Mouse (Mus musculus) ovary, postnatal 14 days (tissue): ENCODE data around the gene B3gnt4.
"Not testable (repeated sequence)": the region's sequence is repeated elsewhere in the genome, so short reads cannot be mapped to it uniquely, and the experiment has no call there.

Source experiments
- DNase-seq: peaks from one replicate; pipeline ENCODE4 v3.0.0; 2022; ENCODE audit warnings: low spot score

Gene B3gnt4

GRCm38 (mm10) chr5:123510160-123510559, at the start of gene B3gnt4:
TSS of gene B3gnt4 (plus strand) at chr5:123510460.
- DNase-seq, result no peak

DNA sequence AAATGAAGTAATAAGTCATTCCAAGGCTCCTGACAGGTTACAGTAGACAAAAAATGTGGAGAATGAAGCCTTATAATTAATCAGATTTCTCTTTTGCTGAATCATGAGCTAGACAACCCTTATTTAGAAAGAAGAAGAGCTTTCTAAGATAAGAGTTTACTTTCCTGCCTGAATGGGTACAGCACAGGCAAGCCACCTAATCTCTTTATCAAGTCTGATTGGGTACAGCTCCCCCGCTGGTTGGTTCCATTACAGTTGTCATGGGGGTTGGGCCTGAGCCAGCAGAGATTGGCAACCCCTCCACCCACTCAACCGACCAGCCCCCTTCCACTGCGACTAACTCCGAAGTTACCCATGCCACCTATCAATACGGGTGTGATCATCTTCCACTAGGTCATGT, 48.8 kb upstream of the B3gnt4 start:
- no peak for DNase-seq

DNA sequence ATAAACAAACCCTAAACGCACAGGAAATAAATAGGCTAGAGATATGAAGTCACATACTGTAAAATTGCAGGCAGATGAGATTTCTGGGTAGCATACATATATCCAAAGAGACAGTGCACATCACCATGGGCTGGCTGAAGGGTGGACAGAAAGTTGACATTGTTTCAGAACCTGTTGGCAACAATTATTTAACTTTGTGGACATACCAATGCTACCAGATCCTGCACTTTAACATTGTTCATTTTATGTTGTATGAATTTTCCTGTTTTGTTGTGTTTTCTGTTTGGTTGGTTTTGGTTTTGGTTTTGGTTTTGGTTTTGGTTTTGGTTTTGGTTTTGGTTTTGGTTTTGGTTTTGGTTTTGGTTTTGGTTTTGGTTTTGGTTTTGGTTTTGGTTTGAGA, 45.6 kb upstream of the B3gnt4 start:
- DNase-seq, result no peak

- no peak for DNase-seq
Observed at GRCm38 (mm10) chr5:123470784-123471400, 39.4 kb upstream of the B3gnt4 start.

DNA sequence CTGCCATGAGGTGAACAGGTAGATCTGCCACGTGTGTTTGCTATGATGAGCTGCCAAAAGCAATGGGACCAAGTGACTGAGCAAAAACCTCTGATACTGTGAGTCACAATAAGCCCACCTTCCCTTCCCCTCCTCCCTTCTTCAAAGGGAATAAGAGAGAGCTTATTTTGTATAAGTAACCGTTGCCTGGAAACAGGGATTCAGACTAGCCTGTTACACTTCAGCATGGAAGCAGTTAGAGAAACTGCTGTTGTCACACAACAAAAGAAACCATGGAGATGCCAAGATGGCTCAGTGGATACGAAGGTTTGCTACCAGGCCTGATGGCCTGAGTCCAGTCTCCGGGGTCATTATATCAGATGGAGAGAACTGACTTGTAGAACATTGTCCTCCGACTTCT, 36.4 kb upstream of the B3gnt4 start:
- DNase-seq, result no peak

GRCm38 (mm10) chr5:123487659-123488395, 22.4 kb upstream of the B3gnt4 start:
- no peak for DNase-seq

- DNase-seq, result no peak
Observed at GRCm38 (mm10) chr5:123489112-123489785, 21.0 kb upstream of the B3gnt4 start, which contains the start of the genes Lrrc43 and Il31. TSS of gene Lrrc43 (plus strand) at chr5:123489305. TSS of gene Il31 (minus strand) at chr5:123489489.

- no peak for DNase-seq
Observed at GRCm38 (mm10) chr5:123489935-123490334, 20.3 kb upstream of the B3gnt4 start.

GRCm38 (mm10) chr5:123499717-123500116, 10.5 kb upstream of the B3gnt4 start:
- no peak for DNase-seq

- DNase-seq, result no peak
Observed at GRCm38 (mm10) chr5:123501973-123502372, 8.3 kb upstream of the B3gnt4 start.

DNA sequence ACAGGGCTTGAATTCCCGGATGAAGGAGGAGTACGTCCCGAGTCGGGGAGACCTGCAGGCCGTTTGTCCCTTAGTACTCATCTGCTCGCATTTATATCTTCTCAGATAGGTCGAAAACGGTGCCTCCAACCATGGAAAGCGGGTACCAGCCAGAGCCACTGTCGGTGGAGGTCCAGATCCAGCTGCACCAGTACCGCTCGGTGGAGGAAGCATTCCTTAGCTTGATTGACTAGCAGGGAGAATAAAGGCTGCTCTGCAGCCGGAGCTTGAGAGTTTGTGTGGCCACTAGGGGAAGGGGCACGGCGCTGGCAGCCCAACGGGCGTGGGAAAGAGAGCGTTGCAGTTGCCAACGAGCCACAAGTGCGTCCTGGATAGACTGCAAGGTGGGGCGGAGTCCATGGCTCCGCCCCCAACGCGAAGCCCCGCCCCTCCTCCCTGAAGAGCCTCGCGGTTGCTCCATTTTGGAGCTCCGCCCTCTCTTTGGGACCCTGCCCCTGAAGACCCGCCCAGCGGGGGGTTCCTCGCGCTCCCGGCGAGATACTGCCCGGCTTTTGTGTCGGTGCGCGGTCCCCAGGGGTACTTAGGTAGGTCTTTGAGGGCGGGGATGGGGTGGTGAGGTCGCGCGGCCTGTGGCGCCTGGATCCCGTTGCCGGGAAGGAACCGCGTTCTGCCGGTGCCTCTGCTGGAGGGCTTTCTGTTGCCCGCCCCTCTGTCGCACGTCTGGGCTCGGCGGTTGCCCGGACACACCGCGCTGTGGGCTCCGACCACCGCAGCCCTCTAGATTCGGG, 2.1 kb upstream of the B3gnt4 start:
- DNase-seq, result peak; percentile 75

- no peak for DNase-seq
Observed at GRCm38 (mm10) chr5:123508921-123509320, 1.3 kb upstream of the B3gnt4 start.

GRCm38 (mm10) chr5:123511426-123511825, 1.2 kb downstream of the B3gnt4 start:
- not testable (repeated sequence) for DNase-seq

- no peak for DNase-seq
Observed at GRCm38 (mm10) chr5:123512102-123512501, 1.8 kb downstream of the B3gnt4 start.

DNA sequence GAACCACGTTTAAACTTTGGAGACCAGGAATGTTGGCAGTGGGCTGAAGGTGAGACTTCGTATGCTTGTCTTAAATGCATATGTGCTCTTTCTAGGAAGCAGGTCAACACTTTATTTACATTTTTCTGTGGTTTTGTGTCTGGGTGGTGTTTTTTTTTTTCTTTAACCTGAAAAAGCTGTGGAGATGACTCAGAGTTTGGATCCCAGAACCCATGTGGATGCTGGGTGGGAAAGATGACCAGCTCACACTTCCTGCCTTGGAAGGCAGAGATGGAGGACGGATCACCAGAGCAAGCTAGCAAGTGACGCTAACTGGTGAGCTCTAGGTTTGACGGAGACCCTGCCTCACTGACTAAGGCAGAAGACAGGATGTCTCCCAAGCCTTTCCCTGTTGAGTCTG, 4.6 kb downstream of the B3gnt4 start:
- DNase-seq, result no peak

- no peak for DNase-seq
Observed at GRCm38 (mm10) chr5:123520666-123521065, 10.4 kb downstream of the B3gnt4 start.

GRCm38 (mm10) chr5:123521621-123522020, 11.4 kb downstream of the B3gnt4 start:
- no peak for DNase-seq

GRCm38 (mm10) chr5:123522166-123522565, 11.9 kb downstream of the B3gnt4 start:
- no peak for DNase-seq

DNA sequence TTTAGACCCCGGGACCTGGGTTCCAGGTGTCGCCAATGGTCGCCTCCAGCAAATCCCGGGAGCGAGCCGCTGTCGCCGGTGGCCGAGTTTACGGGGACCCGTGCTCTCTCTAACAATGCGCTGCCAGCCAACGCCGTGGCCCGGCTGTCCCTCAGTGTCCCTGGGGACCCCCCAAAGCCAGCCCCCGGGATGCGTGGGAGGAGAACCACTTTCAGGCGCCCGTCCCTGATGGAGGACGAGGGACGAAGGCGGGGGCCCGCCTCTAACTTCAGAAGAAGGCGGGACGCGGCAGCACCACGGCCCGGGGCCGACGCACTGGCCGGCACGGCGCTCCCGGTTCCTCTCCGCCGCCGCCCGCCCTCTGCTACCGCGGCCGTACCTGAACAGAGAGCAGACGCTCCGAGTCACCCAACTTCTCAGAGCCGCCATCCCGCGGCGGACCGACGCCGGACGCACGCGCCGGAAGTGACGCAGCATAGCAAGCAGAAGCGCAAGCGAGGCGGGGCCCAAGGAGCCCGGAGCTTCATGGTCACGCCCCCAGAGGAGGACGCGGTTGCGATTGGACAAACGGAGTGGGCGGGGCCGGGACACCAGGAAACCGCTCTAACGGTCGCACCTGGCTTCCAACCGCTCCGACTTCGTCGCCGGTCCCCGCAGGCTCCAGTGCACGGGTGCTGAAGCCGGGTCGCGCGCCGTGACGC, 13.6 kb downstream of the B3gnt4 start, which contains the start of gene Diablo:
TSS of gene Diablo (minus strand) at position 485 of the 701 bp plus-strand sequence.
- DNase-seq, result peak; percentile 96

DNA sequence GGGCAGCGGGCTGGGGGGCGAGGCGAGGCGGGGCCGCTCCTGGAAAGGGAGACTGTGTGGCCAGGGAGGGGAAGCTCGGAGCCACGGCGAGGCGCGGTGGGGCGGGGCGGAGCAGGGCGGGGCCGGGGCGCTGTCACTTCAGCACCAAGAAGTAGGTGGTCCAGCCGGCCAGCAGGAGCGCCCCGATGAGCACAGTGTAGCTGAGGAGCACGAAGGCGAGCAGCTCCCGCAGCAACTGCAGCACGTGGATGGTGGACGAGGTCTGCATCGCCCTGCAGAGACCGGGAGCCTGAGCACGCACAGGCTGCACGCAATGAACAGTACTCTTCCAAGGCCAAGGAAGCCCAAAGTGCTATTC, 14.1 kb downstream of the B3gnt4 start:
- no peak for DNase-seq

- DNase-seq, result no peak
Observed at GRCm38 (mm10) chr5:123525281-123525680, 15.0 kb downstream of the B3gnt4 start, which contains the start of gene Gm49027. TSS of gene Gm49027 (minus strand) at chr5:123525488.
